Mouse (Mus musculus): ENCODE measurements at regions not wholly inside any gene's neighbourhood (a gene's known extent, or its start where the extent isn't known, plus 50 kb on each side); places are given as distances from the start of the nearest gene placed in this dataset.

GRCm38 (mm10) chr6:127321031-127321430 lies 125.6 kb upstream of the Parp11 start:
- Histone ChIP-seq H3K4me3 (replicated peaks; ENCODE audit: low read length) (no peak overlapping the region), H3K9me3 (ENCODE audit: control insufficient read depth, low read length) (no peaks in the 10 kb centered on the region), H3K4me1 (replicated peaks; ENCODE audit: control insufficient read depth, insufficient read depth, low read length) (peaks cover 4% of the 10 kb centered on the region; the same call in 1 of the 2 replicates), H3K27me3 (ENCODE audit: control insufficient read depth, insufficient read depth, low read length) (no peaks in the 10 kb centered on the region), H3K27ac (no peak overlapping the region), H3K4me2 (replicated peaks) (no peak overlapping the region), H3K9ac (no peak overlapping the region), H3K36me3 (replicated peaks; ENCODE audit: control insufficient read depth, insufficient read depth) (no peaks in the 10 kb centered on the region)
- DNase-seq (ENCODE audit: low spot score) (no peak), ATAC-seq (ENCODE audit: low FRiP score) (no peak)
- 95% methylated on average over 3 of the region's 3 CpGs for WGBS

- Histone ChIP-seq H3K4me2 (replicated peaks) (no peak overlapping the region), H3K36me3 (replicated peaks; ENCODE audit: control insufficient read depth, insufficient read depth) (no peaks in the 10 kb centered on the region), H3K9me3 (ENCODE audit: control insufficient read depth, low read length) (no peaks in the 10 kb centered on the region), H3K27me3 (ENCODE audit: control insufficient read depth, insufficient read depth, low read length) (no peaks in the 10 kb centered on the region), H3K27ac (no peak overlapping the region), H3K4me1 (replicated peaks; ENCODE audit: control insufficient read depth, insufficient read depth, low read length) (peaks cover 4% of the 10 kb centered on the region; the same call in 1 of the 2 replicates), H3K4me3 (replicated peaks; ENCODE audit: low read length) (no peak overlapping the region), H3K9ac (no peak overlapping the region)
- DNase-seq (ENCODE audit: low spot score) (no peak), ATAC-seq (ENCODE audit: low FRiP score) (no peak)
- 84% methylated on average over 7 of the region's 7 CpGs for WGBS
These were observed 124.2 kb upstream of the Parp11 start for GRCm38 (mm10) chr6:127322398-127322797.

- Histone ChIP-seq H3K4me1 (replicated peaks; ENCODE audit: control insufficient read depth, insufficient read depth, low read length) (peaks cover 11% of the 10 kb centered on the region; the same call in 1 of the 2 replicates), H3K36me3 (replicated peaks; ENCODE audit: control insufficient read depth, insufficient read depth) (no peaks in the 10 kb centered on the region), H3K4me3 (replicated peaks; ENCODE audit: low read length) (no peak overlapping the region), H3K9ac (no peak overlapping the region), H3K9me3 (ENCODE audit: control insufficient read depth, low read length) (no peaks in the 10 kb centered on the region), H3K27me3 (ENCODE audit: control insufficient read depth, insufficient read depth, low read length) (no peaks in the 10 kb centered on the region), H3K4me2 (replicated peaks) (no peak overlapping the region), H3K27ac (no peak overlapping the region)
- ATAC-seq (ENCODE audit: low FRiP score): no peak
- 39% methylated on average over 5 of the region's 5 CpGs for whole genome bisulfite sequencing
- DNase-seq (ENCODE audit: low spot score): peak; percentile 76
These were observed 121.7 kb upstream of the Parp11 start for GRCm38 (mm10) chr6:127324984-127325383.

- Histone ChIP-seq H3K27ac (no peak overlapping the region), H3K4me3 (replicated peaks; ENCODE audit: low read length) (no peak overlapping the region)
These were observed 120.9 kb upstream of the Parp11 start for GRCm38 (mm10) chr6:127325596-127326332.

GRCm38 (mm10) chr6:127326333-127326729 lies 120.3 kb upstream of the Parp11 start:
- ATAC-seq (ENCODE audit: low FRiP score): no peak
- no peak overlapping the region for H3K9ac ChIP-seq
- WGBS: 88% methylated on average over 6 of the region's 6 CpGs

More at GRCm38 (mm10) chr6:127325596-127326332, 120.9 kb upstream of the Parp11 start:
- Histone ChIP-seq H3K4me2 (replicated peaks) (no peak overlapping the region), H3K4me1 (replicated peaks; ENCODE audit: control insufficient read depth, insufficient read depth, low read length) (peaks cover 12% of the 10 kb centered on the region; the same call in 1 of the 2 replicates), H3K9ac (no peak overlapping the region), H3K27me3 (ENCODE audit: control insufficient read depth, insufficient read depth, low read length) (no peaks in the 10 kb centered on the region), H3K9me3 (ENCODE audit: control insufficient read depth, low read length) (no peaks in the 10 kb centered on the region), H3K36me3 (replicated peaks; ENCODE audit: control insufficient read depth, insufficient read depth) (no peaks in the 10 kb centered on the region)
- DNase-seq (ENCODE audit: low spot score): no peak
- ATAC-seq (ENCODE audit: low FRiP score): no peak
- WGBS: 87% methylated on average over 7 of the region's 7 CpGs

GRCm38 (mm10) chr6:127329191-127330014 lies 117.2 kb upstream of the Parp11 start:
- DNase-seq (ENCODE audit: low spot score) (no peak), ATAC-seq (ENCODE audit: low FRiP score) (peak; percentile 61)
- Histone ChIP-seq H3K4me2 (replicated peaks) (peak overlapping the region; percentile 82), H3K27ac (peak overlapping the region; percentile 80), H3K9me3 (ENCODE audit: control insufficient read depth, low read length) (no peaks in the 10 kb centered on the region), H3K4me1 (replicated peaks; ENCODE audit: control insufficient read depth, insufficient read depth, low read length) (peaks cover 15% of the 10 kb centered on the region; the same call in 1 of the 2 replicates), H3K4me3 (replicated peaks; ENCODE audit: low read length) (peak overlapping the region; percentile 42), H3K27me3 (ENCODE audit: control insufficient read depth, insufficient read depth, low read length) (no peaks in the 10 kb centered on the region), H3K9ac (peak overlapping the region; percentile 70), H3K36me3 (replicated peaks; ENCODE audit: control insufficient read depth, insufficient read depth) (no peaks in the 10 kb centered on the region)
- 25% methylated on average over 20 of the region's 20 CpGs for WGBS

More at GRCm38 (mm10) chr6:127326333-127326729, 120.3 kb upstream of the Parp11 start:
- no peak overlapping the region for H3K4me2 ChIP-seq (replicated peaks)
- no peak overlapping the region for H3K4me3 ChIP-seq (replicated peaks; ENCODE audit: low read length)
- H3K27ac ChIP-seq: no peak overlapping the region
- H3K9me3 ChIP-seq (ENCODE audit: control insufficient read depth, low read length): no peaks in the 10 kb centered on the region
- no peaks in the 10 kb centered on the region for H3K27me3 ChIP-seq (ENCODE audit: control insufficient read depth, insufficient read depth, low read length)
- no peak for DNase-seq (ENCODE audit: low spot score)
- H3K4me1 ChIP-seq (replicated peaks; ENCODE audit: control insufficient read depth, insufficient read depth, low read length): peaks cover 15% of the 10 kb centered on the region; the same call in 1 of the 2 replicates
- H3K36me3 ChIP-seq (replicated peaks; ENCODE audit: control insufficient read depth, insufficient read depth): no peaks in the 10 kb centered on the region

GRCm38 (mm10) chr6:127330015-127330705 lies 116.5 kb upstream of the Parp11 start:
- Histone ChIP-seq H3K36me3 (replicated peaks; ENCODE audit: control insufficient read depth, insufficient read depth) (no peaks in the 10 kb centered on the region), H3K9ac (peak overlapping the region; percentile 70), H3K9me3 (ENCODE audit: control insufficient read depth, low read length) (no peaks in the 10 kb centered on the region), H3K4me1 (replicated peaks; ENCODE audit: control insufficient read depth, insufficient read depth, low read length) (peaks cover 15% of the 10 kb centered on the region; the same call in 1 of the 2 replicates), H3K4me3 (replicated peaks; ENCODE audit: low read length) (peak overlapping the region; percentile 42), H3K27me3 (ENCODE audit: control insufficient read depth, insufficient read depth, low read length) (no peaks in the 10 kb centered on the region), H3K27ac (peak overlapping the region; percentile 80), H3K4me2 (replicated peaks) (peak overlapping the region; percentile 82)
- WGBS: under 1% methylated on average over 46 of the region's 46 CpGs
- ATAC-seq (ENCODE audit: low FRiP score) (peak; percentile 90), DNase-seq (ENCODE audit: low spot score) (peak; percentile 75)

- no peak overlapping the region for H3K27ac ChIP-seq
These were observed 115.5 kb upstream of the Parp11 start for GRCm38 (mm10) chr6:127331091-127331490.

GRCm38 (mm10) chr6:127334256-127334655 lies 112.4 kb upstream of the Parp11 start:
- 95% methylated on average over 6 of the region's 6 CpGs for WGBS
- Histone ChIP-seq H3K4me2 (replicated peaks) (no peak overlapping the region), H3K9me3 (ENCODE audit: control insufficient read depth, low read length) (no peaks in the 10 kb centered on the region), H3K27me3 (ENCODE audit: control insufficient read depth, insufficient read depth, low read length) (peaks cover 5% of the 10 kb centered on the region; the same call in 1 of the 2 replicates), H3K36me3 (replicated peaks; ENCODE audit: control insufficient read depth, insufficient read depth) (no peaks in the 10 kb centered on the region), H3K9ac (no peak overlapping the region), H3K27ac (no peak overlapping the region), H3K4me3 (replicated peaks; ENCODE audit: low read length) (no peak overlapping the region), H3K4me1 (replicated peaks; ENCODE audit: control insufficient read depth, insufficient read depth, low read length) (peaks cover 28% of the 10 kb centered on the region; the same call in 1 of the 2 replicates)
- DNase-seq (ENCODE audit: low spot score) (no peak), ATAC-seq (ENCODE audit: low FRiP score) (no peak)

More at GRCm38 (mm10) chr6:127331091-127331490, 115.5 kb upstream of the Parp11 start:
- WGBS: 80% methylated on average over 5 of the region's 5 CpGs
- ATAC-seq (ENCODE audit: low FRiP score) (no peak), DNase-seq (ENCODE audit: low spot score) (no peak)
- H3K4me3 ChIP-seq (replicated peaks; ENCODE audit: low read length): no peak overlapping the region
- H3K27me3 ChIP-seq (ENCODE audit: control insufficient read depth, insufficient read depth, low read length): no peaks in the 10 kb centered on the region
- peaks cover 15% of the 10 kb centered on the region; the same call in 1 of the 2 replicates for H3K4me1 ChIP-seq (replicated peaks; ENCODE audit: control insufficient read depth, insufficient read depth, low read length)
- H3K36me3 ChIP-seq (replicated peaks; ENCODE audit: control insufficient read depth, insufficient read depth): no peaks in the 10 kb centered on the region
- no peaks in the 10 kb centered on the region for H3K9me3 ChIP-seq (ENCODE audit: control insufficient read depth, low read length)
- no peak overlapping the region for H3K4me2 ChIP-seq (replicated peaks)
- H3K9ac ChIP-seq: no peak overlapping the region

Measured in hindbrain, embryonic 14.5 days (tissue).